Mouse (Mus musculus): ENCODE measurements around the gene Cldn15.
"Not testable (repeated sequence)": the region's sequence is repeated elsewhere in the genome, so short reads cannot be mapped to it uniquely, and the experiment has no call there.

The Cldn15 gene

GRCm38 (mm10) chr5:136966331-136966730 lies at the start of gene Cldn15:
TSS of gene Cldn15 (plus strand) at chr5:136966616.
- DNase-seq (ENCODE audit: low spot score in 2 of 2) = no peak

DNA sequence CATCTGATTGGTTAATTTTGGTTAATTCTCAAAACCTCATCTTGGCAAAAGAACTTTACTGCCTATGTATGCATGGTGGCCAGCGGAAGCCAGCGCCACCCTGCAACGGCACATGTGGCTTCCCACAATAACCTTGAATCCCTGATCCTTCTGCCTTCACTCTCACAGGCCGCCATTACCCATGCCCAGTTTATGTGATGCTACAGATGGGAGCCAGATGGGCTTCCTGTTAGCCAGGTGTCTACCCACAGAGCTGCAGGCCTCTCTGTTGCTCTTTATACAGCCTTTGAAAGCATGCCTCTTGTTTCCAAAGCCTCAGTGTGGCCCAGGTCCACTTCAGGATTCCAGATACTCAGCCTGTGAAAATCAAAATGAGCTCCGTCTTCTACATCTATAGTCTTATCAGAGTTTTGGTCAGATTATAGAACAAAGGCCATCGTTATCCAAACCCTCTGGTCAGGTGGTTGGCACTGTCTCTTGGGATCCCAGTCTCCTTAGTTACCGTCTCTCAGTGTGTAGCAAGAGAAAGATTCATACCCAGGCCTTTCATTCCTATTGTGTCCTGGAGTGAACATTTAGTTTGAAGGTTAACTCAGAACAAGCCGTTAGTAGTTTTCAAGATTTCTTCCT lies 48.7 kb upstream of the Cldn15 start:
- DNase-seq (ENCODE audit: low spot score in 2 of 2) = no peak

- DNase-seq (ENCODE audit: low spot score in 2 of 2) = peak; percentile 54 to 65
Measured at GRCm38 (mm10) chr5:136918655-136919472, 47.6 kb upstream of the Cldn15 start.

- DNase-seq (ENCODE audit: low spot score in 2 of 2) = no peak
Measured at GRCm38 (mm10) chr5:136919546-136920301, 46.7 kb upstream of the Cldn15 start.

DNA sequence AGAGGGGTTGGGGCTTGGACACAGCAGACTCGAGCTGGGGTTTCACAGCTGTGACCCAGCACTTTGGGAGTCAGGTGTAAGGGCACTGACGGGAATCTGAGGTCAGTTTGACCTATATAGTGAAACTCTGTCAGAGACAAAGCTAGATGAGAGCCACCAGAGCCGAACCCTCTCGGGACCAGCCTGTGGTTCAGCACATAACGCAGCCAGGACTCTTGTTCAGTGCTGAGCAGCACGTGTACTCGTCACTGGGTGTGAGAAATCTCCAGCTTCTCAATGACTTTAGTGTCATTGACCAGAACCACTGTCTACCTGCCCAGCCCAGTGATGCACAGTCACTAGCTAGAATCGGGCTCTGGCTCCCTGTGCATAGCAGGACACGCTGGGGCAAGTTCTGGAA lies 43.6 kb upstream of the Cldn15 start:
- DNase-seq (ENCODE audit: low spot score in 2 of 2) = no peak

GRCm38 (mm10) chr5:136923751-136924478 lies 42.5 kb upstream of the Cldn15 start:
- no peak for DNase-seq (ENCODE audit: low spot score in 2 of 2)

DNA sequence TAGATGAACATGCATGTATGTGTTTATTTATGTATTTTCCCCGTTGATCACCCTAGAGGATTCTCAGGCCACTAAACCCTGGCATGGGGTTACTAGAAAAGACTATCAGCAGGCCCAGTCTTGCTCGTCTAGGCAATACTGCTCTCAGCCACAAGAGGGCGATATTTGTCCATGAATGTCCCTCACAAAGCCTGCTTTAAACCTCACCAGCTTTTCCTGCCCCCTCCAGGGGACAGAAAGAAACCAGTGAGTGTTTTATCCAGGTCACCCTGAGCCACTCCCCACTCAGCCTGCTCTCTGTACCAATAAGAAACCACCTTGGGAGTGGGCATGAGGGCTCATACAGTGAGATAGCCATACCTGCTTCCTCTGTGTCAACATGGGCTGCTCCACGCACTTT lies 37.3 kb upstream of the Cldn15 start:
- peak; percentile 62 to 85 for DNase-seq (ENCODE audit: low spot score in 2 of 2)

DNA sequence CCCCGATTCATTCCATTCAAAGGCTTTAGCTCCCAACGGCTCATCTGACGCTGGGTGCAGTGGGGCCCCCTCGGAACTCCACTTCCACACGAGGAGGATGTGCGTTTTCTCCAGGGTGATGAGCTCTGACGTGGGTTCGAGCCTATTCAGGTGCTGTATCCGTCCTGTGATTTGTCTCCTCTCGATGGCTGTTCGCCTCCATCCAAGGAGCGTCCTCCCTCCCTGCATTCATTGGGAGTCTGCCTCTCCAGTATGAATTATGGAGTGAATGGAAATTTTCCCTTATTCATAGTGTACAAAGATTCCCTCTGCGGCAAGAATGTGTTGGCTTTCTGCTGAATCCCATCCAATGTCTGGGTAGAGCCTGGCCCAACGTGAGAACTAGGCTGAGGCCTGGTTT lies 34.5 kb upstream of the Cldn15 start:
- DNase-seq (ENCODE audit: low spot score in 2 of 2) = no peak

GRCm38 (mm10) chr5:136932956-136933355 lies 33.5 kb upstream of the Cldn15 start:
- no peak for DNase-seq (ENCODE audit: low spot score in 2 of 2)

GRCm38 (mm10) chr5:136933930-136934329 lies 32.5 kb upstream of the Cldn15 start:
- DNase-seq (ENCODE audit: low spot score in 2 of 2) = no peak

DNA sequence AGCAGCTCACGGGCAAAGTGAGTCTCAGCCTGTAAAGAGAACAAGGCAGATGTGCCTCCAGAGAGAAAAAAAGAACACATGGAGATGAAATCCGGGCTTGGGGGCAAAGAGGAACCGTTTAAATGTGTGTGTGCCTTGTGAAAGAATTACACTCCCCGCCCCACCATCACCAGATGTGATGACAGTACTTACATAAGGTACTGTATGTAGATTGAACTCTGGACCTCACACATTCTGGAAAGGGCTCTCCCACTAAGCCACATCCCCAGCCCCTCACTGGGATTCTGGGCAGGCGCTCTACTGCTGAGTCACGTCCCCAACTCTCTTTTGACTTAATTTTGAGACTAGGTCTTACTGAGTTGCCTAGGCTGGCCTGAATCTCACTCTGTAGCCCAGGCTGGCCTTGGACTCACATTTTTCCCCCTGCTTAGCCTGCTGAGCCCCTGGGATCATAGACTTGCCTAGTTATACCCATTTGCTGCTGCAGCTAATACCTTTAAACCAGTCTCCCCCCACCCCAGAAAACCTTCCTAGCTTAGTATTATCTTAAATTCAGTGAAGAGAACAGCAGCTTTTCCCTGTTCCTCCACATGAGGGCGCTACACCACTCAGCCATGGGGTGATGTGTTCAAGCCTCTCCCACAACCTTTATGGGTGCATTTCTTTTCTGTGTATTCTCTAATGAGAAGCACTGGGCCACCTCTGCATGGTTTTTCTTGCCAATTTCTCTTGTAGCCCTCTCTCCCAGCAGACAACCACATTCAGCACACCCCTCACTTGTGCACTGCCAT lies 30.3 kb upstream of the Cldn15 start:
- no peak for DNase-seq (ENCODE audit: low spot score in 2 of 2)

DNA sequence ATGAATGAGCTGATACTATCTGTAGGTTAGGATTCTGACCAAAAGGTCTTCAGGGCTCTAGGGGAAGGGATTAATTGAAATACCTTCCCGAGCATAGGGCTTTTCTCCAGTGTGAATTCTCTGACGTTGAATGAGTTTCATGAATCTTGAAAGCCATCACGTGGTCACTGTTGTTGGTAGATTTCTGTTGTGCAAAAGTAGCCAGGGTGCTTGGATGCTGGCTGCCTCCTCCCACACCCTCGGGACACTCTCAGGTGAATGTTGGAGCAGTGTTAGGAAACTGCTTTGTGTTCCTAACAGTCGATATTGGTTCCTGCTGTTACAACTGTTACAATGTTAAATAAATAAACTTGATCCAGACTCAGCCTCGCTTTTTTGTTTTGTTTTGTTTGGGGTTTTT lies 29.7 kb upstream of the Cldn15 start:
- no peak for DNase-seq (ENCODE audit: low spot score in 2 of 2)

- DNase-seq (ENCODE audit: low spot score in 2 of 2) = no peak
Measured at GRCm38 (mm10) chr5:136937621-136938020, 28.8 kb upstream of the Cldn15 start.

GRCm38 (mm10) chr5:136939284-136939683 lies 27.1 kb upstream of the Cldn15 start:
- DNase-seq (ENCODE audit: low spot score in 2 of 2) = no peak

DNA sequence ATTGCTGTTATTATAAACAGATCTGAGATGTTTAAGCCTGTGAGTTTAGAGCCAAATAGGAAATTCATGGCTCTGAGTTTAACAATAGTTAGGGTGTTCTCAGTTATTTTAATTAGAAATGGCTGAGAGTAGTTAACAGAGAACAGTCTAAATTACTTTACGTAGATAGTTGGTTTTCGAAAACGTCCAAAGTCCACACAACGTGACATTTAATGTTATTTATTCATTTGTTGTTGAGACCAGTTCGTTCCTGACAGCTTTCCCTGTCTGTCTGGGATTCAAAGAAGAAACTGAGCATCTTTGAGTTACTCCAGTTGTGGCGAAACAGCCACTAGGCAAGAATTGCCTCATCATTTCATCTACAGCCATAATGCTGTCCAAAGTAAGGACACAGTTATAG lies 26.4 kb upstream of the Cldn15 start:
- not testable (repeated sequence) for DNase-seq (ENCODE audit: low spot score in 2 of 2)

- no peak for DNase-seq (ENCODE audit: low spot score in 2 of 2)
Measured at GRCm38 (mm10) chr5:136940845-136941560, 25.4 kb upstream of the Cldn15 start.

GRCm38 (mm10) chr5:136942781-136943180 lies 23.6 kb upstream of the Cldn15 start:
- no peak for DNase-seq (ENCODE audit: low spot score in 2 of 2)

DNA sequence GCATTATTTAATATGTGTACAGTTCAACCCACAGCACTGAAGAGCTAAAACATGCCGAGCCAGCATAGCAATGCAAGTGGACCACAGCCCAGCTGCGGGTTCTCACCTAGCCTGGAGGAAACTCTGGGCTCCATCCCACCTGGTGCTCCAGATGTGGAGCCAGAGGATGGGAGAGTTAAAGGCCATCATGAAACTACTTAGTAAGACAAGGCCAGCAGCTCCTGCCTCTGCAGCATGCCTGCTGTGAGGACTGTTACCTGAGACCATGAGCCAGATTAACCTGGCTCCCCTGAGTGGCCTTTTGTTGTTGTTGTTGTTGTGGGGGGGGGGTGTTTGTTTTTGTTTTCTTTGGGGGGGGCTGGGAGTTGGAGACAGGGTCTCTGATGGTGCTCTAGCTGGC lies 23.0 kb upstream of the Cldn15 start:
- no peak for DNase-seq (ENCODE audit: low spot score in 2 of 2)

DNA sequence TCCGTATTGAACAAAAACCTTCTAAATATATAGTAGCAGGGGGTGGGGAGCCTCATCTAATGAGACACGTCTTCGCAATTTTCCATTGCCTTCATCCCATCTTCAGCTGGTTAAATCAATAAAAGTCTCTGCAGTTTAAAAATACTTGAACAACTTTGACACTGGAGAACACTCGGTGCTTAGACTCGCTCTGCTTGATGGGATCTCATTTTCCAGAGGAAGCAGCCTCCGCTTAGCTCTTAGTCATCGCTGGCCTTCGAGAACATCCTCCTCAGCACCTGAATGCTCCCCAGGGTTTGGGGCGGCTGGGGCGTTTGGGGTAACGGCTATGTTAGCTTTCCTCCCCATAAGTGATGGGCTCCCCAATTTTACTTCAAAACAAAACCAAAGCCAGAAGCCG lies 21.3 kb upstream of the Cldn15 start:
- DNase-seq (ENCODE audit: low spot score in 2 of 2) = no peak

DNA sequence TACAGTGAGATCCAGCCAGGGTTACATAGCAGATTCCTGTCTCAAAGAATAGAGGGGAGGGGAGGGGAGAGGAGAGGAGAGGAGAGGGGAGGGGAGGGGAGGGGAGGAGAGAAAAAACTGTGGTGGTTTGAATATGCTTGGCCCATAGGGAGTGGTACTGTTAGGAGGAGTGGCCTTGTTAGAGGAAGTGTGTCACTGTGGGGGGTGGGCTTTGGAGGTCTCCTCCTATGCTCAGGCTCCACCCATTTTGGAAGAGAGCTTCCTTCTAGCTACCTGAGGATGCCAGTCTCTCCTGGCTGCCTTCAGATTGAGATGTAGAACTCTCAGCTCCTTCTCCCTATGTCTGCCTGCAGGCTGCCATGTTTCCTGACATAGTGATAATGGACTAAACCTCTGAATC lies 18.5 kb upstream of the Cldn15 start:
- no peak for DNase-seq (ENCODE audit: low spot score in 2 of 2)

Measured in urinary bladder, postnatal 4 days (tissue).